Mouse (Mus musculus) lung, adult 2 months (tissue): Measurements from ENCODE around the gene 4833420G17Rik.

Experiments used
- CTCF ChIP-seq: fragments of 200-500 bp; IDR thresholded peaks from 2 replicates; pipeline ENCODE4 v1.5.1; 2011; ENCODE audit warnings: mild to moderate bottlenecking, low read length, control low read depth; ENCODE audit not compliant: insufficient read depth
- POLR2A ChIP-seq: fragments of 200-500 bp; IDR thresholded peaks from 2 replicates; pipeline ENCODE4 v1.6.1; 2011; ENCODE audit warnings: low read depth, mild to moderate bottlenecking, control low read depth, low read length, borderline replicate concordance; ENCODE audit errors: extremely low read depth

DNA sequence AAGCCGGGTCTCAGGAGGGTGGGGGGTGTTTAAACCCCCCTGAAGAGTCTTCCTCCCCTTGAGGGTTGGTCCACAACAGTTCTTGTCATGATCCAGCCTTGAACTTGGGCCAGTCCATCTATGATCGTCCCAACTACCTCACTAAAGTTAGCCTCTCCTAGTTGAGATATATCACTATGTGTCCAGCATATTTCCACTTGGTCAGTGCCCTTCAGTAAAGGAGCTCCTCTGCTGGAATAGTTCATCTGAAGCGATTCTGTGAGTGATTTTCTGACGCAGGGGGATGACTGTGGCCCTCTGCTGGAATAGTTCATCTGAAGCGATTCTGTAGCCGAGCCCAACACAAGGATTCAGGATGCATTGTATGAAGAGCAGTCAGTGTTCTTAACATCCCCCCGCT, 24.8 kb downstream of the 4833420G17Rik start:
- TF ChIP-seq CTCF (no peak), POLR2A (no peak)
